Mouse (Mus musculus): ENCODE measurements around the gene Hlcs. TPM values are rescaled to one million over a fixed set of nuclear protein-coding genes. Genes with fewer than 3 reads are reported as not detected.
A peak's percentile ranks its signal among the peaks of the same experiment; 100 is the strongest.
"Not testable (repeated sequence)": the region's sequence is repeated elsewhere in the genome, so short reads cannot be mapped to it uniquely, and the experiment has no call there.

Gene Hlcs
- total RNA-seq (2014; fragmentation: Nextera tagmentation) (6.9 and 11.7 TPM in 2 replicates), total RNA-seq (2017) (6.2 and 6.7 TPM in 2 replicates)

- ATAC-seq (replicated peaks; ENCODE audit: poor library complexity, severe bottlenecking) = peak; percentile 80
Observed at GRCm38 (mm10) chr16:94313229-94314030, at the start of gene Hlcs. Gene Hlcs (minus strand): TSS chr16:94313571.

- ATAC-seq (replicated peaks; ENCODE audit: poor library complexity, severe bottlenecking) = no peak
Observed at GRCm38 (mm10) chr16:94362174-94362873, 49.0 kb upstream of the Hlcs start.

GRCm38 (mm10) chr16:94360578-94361350 lies 47.4 kb upstream of the Hlcs start:
- ATAC-seq (replicated peaks; ENCODE audit: poor library complexity, severe bottlenecking) = no peak

GRCm38 (mm10) chr16:94358091-94358490 lies 44.7 kb upstream of the Hlcs start:
- ATAC-seq (replicated peaks; ENCODE audit: poor library complexity, severe bottlenecking) = no peak

- ATAC-seq (replicated peaks; ENCODE audit: poor library complexity, severe bottlenecking) = no peak
Observed at GRCm38 (mm10) chr16:94356776-94357494, 43.6 kb upstream of the Hlcs start.

- no peak for ATAC-seq (replicated peaks; ENCODE audit: poor library complexity, severe bottlenecking)
Observed at GRCm38 (mm10) chr16:94356046-94356445, 42.7 kb upstream of the Hlcs start.

- ATAC-seq (replicated peaks; ENCODE audit: poor library complexity, severe bottlenecking) = peak; percentile 80
Observed at GRCm38 (mm10) chr16:94354450-94354849, 41.1 kb upstream of the Hlcs start.

GRCm38 (mm10) chr16:94350287-94350677 lies 36.9 kb upstream of the Hlcs start:
- ATAC-seq (replicated peaks; ENCODE audit: poor library complexity, severe bottlenecking) = no peak

GRCm38 (mm10) chr16:94349588-94350286 lies 36.4 kb upstream of the Hlcs start:
- ATAC-seq (replicated peaks; ENCODE audit: poor library complexity, severe bottlenecking) = 0 out of 2 replicates have a peak, but pooled peaks have one; percentile 31

- ATAC-seq (replicated peaks; ENCODE audit: poor library complexity, severe bottlenecking) = no peak
Observed at GRCm38 (mm10) chr16:94348779-94349178, 35.4 kb upstream of the Hlcs start.

GRCm38 (mm10) chr16:94347080-94347731 lies 33.8 kb upstream of the Hlcs start:
- peak; percentile 79 for ATAC-seq (replicated peaks; ENCODE audit: poor library complexity, severe bottlenecking)

GRCm38 (mm10) chr16:94345733-94346132 lies 32.4 kb upstream of the Hlcs start:
- ATAC-seq (replicated peaks; ENCODE audit: poor library complexity, severe bottlenecking) = no peak

GRCm38 (mm10) chr16:94339164-94340160 lies 26.1 kb upstream of the Hlcs start:
- ATAC-seq (replicated peaks; ENCODE audit: poor library complexity, severe bottlenecking) = not testable (repeated sequence)

GRCm38 (mm10) chr16:94335656-94336055 lies 22.3 kb upstream of the Hlcs start:
- ATAC-seq (replicated peaks; ENCODE audit: poor library complexity, severe bottlenecking) = no peak

- peak; percentile 65 for ATAC-seq (replicated peaks; ENCODE audit: poor library complexity, severe bottlenecking)
Observed at GRCm38 (mm10) chr16:94331886-94332252, 18.5 kb upstream of the Hlcs start.

- ATAC-seq (replicated peaks; ENCODE audit: poor library complexity, severe bottlenecking) = 0 out of 2 replicates have a peak, but pooled peaks have one; percentile 7
Observed at GRCm38 (mm10) chr16:94331233-94331885, 18.0 kb upstream of the Hlcs start.

GRCm38 (mm10) chr16:94330429-94330828 lies 17.1 kb upstream of the Hlcs start:
- ATAC-seq (replicated peaks; ENCODE audit: poor library complexity, severe bottlenecking) = no peak

Measured in granulocyte monocyte progenitor cell, adult 5-6 weeks (primary cell).